Mouse (Mus musculus): ENCODE data around the gene Hif1an. TPM values are rescaled to one million over a fixed set of nuclear protein-coding genes. Genes with fewer than 3 reads are reported as not detected.
A peak's percentile ranks its signal among the peaks of the same experiment; 100 is the strongest.

Hif1an gene
- 24.2 and 24.7 TPM in 2 replicates for polyA plus RNA-seq (2014; fragmentation: Nextera tagmentation; extraction: Ambion mirVana)

DNA sequence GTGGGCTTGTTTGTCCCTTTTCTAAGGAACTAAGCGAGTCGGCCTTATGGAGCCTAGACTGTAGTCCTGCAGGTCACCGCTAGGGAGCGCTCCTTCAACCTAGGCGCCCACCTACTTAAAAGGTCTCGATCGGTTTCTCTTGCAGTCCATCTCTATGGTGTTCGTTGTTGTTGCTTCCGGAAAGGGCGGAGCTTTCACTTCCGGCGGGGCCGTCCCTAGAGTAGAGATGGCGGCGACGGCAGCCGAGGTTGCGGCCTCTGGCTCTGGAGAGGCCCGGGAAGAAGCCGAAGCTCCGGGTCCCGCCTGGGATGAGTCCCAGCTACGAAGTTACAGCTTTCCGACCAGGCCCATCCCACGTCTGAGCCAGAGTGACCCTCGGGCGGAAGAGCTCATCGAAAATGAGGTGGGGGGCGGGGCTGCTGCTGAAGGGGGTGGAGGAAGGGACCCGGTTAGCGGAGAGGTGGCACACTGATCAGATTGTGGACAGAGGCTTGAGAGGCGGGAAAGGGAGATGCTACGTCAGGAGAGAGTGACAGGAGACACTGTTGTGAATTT is at the start of gene Hif1an:
Hif1an (plus strand) TSS at position 199 of the 555 bp plus-strand sequence.
- Histone ChIP-seq H3K4me1 (ENCODE audit: control insufficient read depth, insufficient read depth, low read length) (peaks cover 11% of the 10 kb centered on the region), H3K27me3 (ENCODE audit: control insufficient read depth, insufficient read depth, low read length) (no peaks in the 10 kb centered on the region)
- peak; percentile 98 for ATAC-seq (ENCODE audit: low FRiP score)

DNA sequence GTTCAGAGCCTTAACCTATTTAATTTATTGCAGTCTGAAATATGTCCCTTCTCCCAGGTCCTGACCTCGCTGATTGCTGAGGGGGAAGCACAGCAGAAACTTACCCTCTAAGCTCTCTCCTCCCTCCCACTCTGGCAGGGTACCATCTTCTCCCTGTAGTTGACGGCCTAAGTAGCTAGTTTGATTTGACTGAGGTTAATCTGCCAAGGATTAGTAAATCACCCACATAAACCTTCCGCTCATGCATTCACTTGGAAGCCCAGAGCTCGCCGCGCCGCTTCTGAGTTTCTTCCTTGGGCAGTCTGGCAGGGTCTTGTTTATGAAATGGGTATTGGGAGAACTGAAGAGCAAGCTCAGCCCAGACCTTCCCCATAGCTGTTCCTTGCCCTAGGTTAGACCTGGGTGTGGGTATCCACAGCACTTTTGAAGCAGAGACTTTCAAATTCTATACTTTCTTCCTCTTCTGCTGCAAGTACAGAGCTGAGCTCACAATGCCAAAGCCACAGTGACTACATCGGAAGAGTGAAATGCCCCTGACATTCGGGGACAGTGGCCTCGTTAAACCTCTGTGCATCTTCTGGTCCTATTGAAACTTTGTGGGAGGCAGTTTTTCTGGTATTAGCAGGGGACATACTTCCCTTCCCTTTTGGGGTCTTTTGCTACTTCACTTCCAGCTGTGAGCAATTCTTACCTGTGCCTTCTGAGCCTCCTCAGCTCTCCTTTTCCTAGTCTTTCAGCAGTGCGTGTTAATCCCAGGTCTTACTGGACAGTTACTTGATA is 49.4 kb upstream of the Hif1an start:
- no peaks in the 10 kb centered on the region for H3K9me3 ChIP-seq (ENCODE audit: control insufficient read depth, low read length)
- H3K9ac ChIP-seq (ENCODE audit: low read length) = no peak overlapping the region
- peak; percentile 94 for DNase-seq (ENCODE audit: low spot score, missing footprints)
- H3K27me3 ChIP-seq (ENCODE audit: control insufficient read depth, insufficient read depth, low read length) = peaks cover 92% of the 10 kb centered on the region
- H3K36me3 ChIP-seq (ENCODE audit: control insufficient read depth, insufficient read depth, low read length) = no peaks in the 10 kb centered on the region
- 5% methylated on average over 11 of the region's 11 CpGs for whole genome bisulfite sequencing
- no peak for ATAC-seq (ENCODE audit: low FRiP score)
- peak overlapping the region; percentile 12 for H3K27ac ChIP-seq (ENCODE audit: low read depth, low read length)
- H3K4me1 ChIP-seq (ENCODE audit: control insufficient read depth, insufficient read depth, low read length) = peaks cover 47% of the 10 kb centered on the region
- no peak overlapping the region for H3K4me3 ChIP-seq (ENCODE audit: low read depth, low read length)
- H3K4me2 ChIP-seq = peak overlapping the region; percentile 0; the same call in 1 of the 2 replicates

More for the DNA sequence above, at the start of gene Hif1an:
- Histone ChIP-seq H3K9me3 (ENCODE audit: control insufficient read depth, low read length) (no peaks in the 10 kb centered on the region), H3K36me3 (ENCODE audit: control insufficient read depth, insufficient read depth, low read length) (peaks cover 11% of the 10 kb centered on the region; the same call in 1 of the 2 replicates), H3K9ac (ENCODE audit: low read length) (peak within 1 kb of the TSS; percentile 88), H3K4me2 (peak within 1 kb of the TSS; percentile 84), H3K4me3 (ENCODE audit: low read depth, low read length) (peak within 1 kb of the TSS; percentile 83), H3K27ac (ENCODE audit: low read depth, low read length) (peak within 1 kb of the TSS; percentile 69)
- under 1% methylated on average over 33 of the region's 33 CpGs for WGBS
- peak; percentile 100 for DNase-seq (ENCODE audit: low spot score, missing footprints)

DNA sequence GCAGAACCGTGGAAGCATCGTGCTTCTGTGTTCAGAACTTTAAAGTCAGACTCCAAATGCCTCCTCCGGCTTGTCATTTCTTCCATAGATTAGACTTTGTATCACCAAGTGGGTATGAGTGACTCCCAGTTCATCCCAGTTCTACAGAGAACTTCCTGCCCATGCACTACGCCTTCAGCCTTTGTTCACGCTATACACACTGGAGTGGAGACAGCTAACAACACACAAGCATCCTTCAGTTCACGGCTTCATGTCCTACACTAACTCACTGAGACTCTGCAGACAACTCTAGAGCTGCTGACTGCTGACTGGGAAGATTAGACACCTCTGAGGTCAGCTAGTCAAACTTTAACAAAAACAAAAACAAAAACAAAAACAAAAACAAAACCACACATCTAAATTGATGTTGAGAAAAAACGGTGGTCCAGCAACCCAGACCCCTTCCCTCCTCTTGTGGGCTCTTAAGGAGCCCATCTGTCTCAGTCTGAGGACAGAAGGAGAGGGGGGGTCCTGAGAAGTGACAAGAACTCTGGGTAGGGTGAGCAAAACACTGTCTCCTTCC is 48.6 kb upstream of the Hif1an start:
- Histone ChIP-seq H3K4me2 (peak overlapping the region; percentile 25; the same call in 1 of the 2 replicates), H3K27me3 (ENCODE audit: control insufficient read depth, insufficient read depth, low read length) (peaks cover 92% of the 10 kb centered on the region), H3K4me1 (ENCODE audit: control insufficient read depth, insufficient read depth, low read length) (peaks cover 47% of the 10 kb centered on the region), H3K9me3 (ENCODE audit: control insufficient read depth, low read length) (no peaks in the 10 kb centered on the region), H3K4me3 (ENCODE audit: low read depth, low read length) (no peak overlapping the region), H3K27ac (ENCODE audit: low read depth, low read length) (peak overlapping the region; percentile 12), H3K9ac (ENCODE audit: low read length) (no peak overlapping the region; the same call in 1 of the 2 replicates), H3K36me3 (ENCODE audit: control insufficient read depth, insufficient read depth, low read length) (no peaks in the 10 kb centered on the region)
- 11% methylated on average over 7 of the region's 7 CpGs for WGBS
- no peak; the same call in 1 of the 2 replicates for ATAC-seq (ENCODE audit: low FRiP score)
- peak; percentile 92 for DNase-seq (ENCODE audit: low spot score, missing footprints)

DNA sequence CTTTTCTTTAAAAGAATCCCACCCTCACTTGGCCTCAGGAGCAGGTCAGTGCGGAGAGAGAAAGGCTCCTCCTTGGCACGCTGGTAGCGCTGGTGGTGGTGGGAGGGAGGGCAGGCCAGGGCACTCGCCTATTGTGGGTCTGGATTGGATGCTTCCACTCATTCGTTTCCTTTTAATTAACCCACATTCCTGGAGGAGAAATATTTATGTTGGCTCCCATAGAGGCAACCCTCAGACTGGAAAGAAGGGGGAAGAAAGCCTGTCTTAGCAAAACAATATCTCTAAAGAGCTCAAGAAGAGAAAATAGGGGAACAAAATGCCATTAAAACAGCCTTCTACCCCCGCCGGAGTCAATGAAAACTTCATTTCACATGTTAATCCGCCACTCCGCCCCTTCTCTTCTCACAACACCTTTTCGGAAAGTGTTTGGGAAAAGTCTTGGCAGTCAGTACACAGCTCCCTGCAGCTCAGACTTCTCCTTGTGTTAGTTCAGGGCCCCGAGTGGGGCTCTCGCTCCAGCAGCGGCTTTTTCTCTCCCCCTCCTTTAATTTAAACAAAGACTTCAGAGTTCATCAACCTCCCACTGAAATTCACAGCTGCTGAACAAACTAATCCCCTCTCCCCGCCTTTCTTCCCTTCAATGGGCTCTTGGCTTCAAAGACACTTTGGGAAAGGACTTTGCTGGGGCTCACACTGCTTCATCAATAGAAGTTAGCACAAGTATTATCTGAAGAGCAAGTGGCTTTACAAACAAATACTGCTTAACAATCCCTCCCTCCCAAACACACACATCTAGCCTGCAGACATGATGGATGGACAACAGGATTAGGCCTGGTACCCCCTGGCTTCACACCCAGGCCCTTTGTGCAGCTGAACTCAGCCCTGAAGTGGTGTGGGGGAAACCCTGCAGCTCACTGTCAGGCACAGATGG is 47.9 kb upstream of the Hif1an start:
- peak overlapping the region; percentile 12 for H3K27ac ChIP-seq (ENCODE audit: low read depth, low read length)
- no peak overlapping the region; the same call in 1 of the 2 replicates for H3K9ac ChIP-seq (ENCODE audit: low read length)
- WGBS = 2% methylated on average over 14 of the region's 14 CpGs
- no peak overlapping the region for H3K4me3 ChIP-seq (ENCODE audit: low read depth, low read length)
- no peaks in the 10 kb centered on the region for H3K36me3 ChIP-seq (ENCODE audit: control insufficient read depth, insufficient read depth, low read length)
- H3K9me3 ChIP-seq (ENCODE audit: control insufficient read depth, low read length) = no peaks in the 10 kb centered on the region
- DNase-seq (ENCODE audit: low spot score, missing footprints) (peak; percentile 94), ATAC-seq (ENCODE audit: low FRiP score) (peak; percentile 87)
- H3K27me3 ChIP-seq (ENCODE audit: control insufficient read depth, insufficient read depth, low read length) = peaks cover 91% of the 10 kb centered on the region
- peaks cover 47% of the 10 kb centered on the region for H3K4me1 ChIP-seq (ENCODE audit: control insufficient read depth, insufficient read depth, low read length)
- H3K4me2 ChIP-seq = peak overlapping the region; percentile 25; the same call in 1 of the 2 replicates

DNA sequence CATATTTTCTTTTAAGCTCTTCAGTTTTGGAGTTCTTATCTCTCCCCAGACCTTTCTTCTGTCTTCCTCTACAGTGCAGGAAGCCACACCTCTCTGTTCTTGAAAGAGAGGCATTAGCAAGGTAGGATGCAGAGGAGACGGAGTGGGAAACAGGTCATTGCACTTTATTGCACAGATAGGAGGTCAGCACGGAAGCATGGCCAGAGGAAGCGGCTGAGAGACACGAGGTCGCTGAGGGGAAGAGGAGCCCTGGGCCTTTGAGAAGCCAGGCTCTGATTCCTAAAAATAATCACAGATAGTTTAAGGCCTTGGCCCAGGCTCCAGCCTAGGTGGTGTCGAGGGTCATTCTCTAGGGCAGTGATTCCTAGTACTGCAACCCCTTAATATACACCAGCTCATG is 46.9 kb upstream of the Hif1an start:
- peaks cover 91% of the 10 kb centered on the region for H3K27me3 ChIP-seq (ENCODE audit: control insufficient read depth, insufficient read depth, low read length)
- peaks cover 47% of the 10 kb centered on the region for H3K4me1 ChIP-seq (ENCODE audit: control insufficient read depth, insufficient read depth, low read length)
- peak; percentile 85 for DNase-seq (ENCODE audit: low spot score, missing footprints)
- WGBS = 28% methylated on average over 6 of the region's 6 CpGs
- H3K9ac ChIP-seq (ENCODE audit: low read length) = no peak overlapping the region
- no peaks in the 10 kb centered on the region for H3K9me3 ChIP-seq (ENCODE audit: control insufficient read depth, low read length)
- H3K27ac ChIP-seq (ENCODE audit: low read depth, low read length) = peak overlapping the region; percentile 12; the same call in 1 of the 2 replicates
- ATAC-seq (ENCODE audit: low FRiP score) = no peak
- no peak overlapping the region for H3K4me2 ChIP-seq
- H3K4me3 ChIP-seq (ENCODE audit: low read depth, low read length) = no peak overlapping the region
- H3K36me3 ChIP-seq (ENCODE audit: control insufficient read depth, insufficient read depth, low read length) = no peaks in the 10 kb centered on the region

- H3K9me3 ChIP-seq (ENCODE audit: control insufficient read depth, low read length) = no peaks in the 10 kb centered on the region
- ATAC-seq (ENCODE audit: low FRiP score) (no peak), DNase-seq (ENCODE audit: low spot score, missing footprints) (peak; percentile 88)
- H3K27me3 ChIP-seq (ENCODE audit: control insufficient read depth, insufficient read depth, low read length) = peaks cover 87% of the 10 kb centered on the region
- no peak overlapping the region for H3K4me3 ChIP-seq (ENCODE audit: low read depth, low read length)
- no peak overlapping the region for H3K9ac ChIP-seq (ENCODE audit: low read length)
- no peak overlapping the region for H3K4me2 ChIP-seq
- WGBS = 41% methylated on average over 12 of the region's 12 CpGs
- H3K36me3 ChIP-seq (ENCODE audit: control insufficient read depth, insufficient read depth, low read length) = no peaks in the 10 kb centered on the region
- no peak overlapping the region for H3K27ac ChIP-seq (ENCODE audit: low read depth, low read length)
- H3K4me1 ChIP-seq (ENCODE audit: control insufficient read depth, insufficient read depth, low read length) = peaks cover 29% of the 10 kb centered on the region
These were observed 44.5 kb upstream of the Hif1an start for GRCm38 (mm10) chr19:44517996-44518768.

DNA sequence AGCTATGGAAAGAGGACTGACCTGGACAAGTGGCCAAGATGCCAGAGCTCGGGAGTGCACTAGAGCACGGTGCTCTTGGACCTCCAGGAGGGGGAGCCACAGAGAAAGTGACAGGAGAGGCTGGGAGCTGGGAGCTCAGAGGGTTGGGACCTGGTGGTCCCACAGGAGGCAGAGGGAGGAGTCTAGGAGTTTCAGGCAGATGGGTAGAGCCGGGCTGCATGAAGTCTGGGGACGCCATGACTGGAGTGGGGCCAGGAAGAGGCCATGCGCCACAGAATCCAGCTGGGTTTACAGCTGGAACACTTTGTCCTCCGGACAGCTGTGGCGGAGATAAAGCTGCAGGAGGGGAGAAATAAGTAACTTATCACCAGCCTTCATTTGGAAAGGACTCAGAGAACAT is 43.5 kb upstream of the Hif1an start:
- peak; percentile 87 for DNase-seq (ENCODE audit: low spot score, missing footprints)
- no peak overlapping the region for H3K4me2 ChIP-seq
- H3K9me3 ChIP-seq (ENCODE audit: control insufficient read depth, low read length) = no peaks in the 10 kb centered on the region
- H3K4me3 ChIP-seq (ENCODE audit: low read depth, low read length) = no peak overlapping the region
- H3K36me3 ChIP-seq (ENCODE audit: control insufficient read depth, insufficient read depth, low read length) = no peaks in the 10 kb centered on the region
- peaks cover 19% of the 10 kb centered on the region for H3K4me1 ChIP-seq (ENCODE audit: control insufficient read depth, insufficient read depth, low read length)
- no peak overlapping the region for H3K9ac ChIP-seq (ENCODE audit: low read length)
- 24% methylated on average over 7 of the region's 7 CpGs for WGBS
- H3K27ac ChIP-seq (ENCODE audit: low read depth, low read length) = no peak overlapping the region
- peaks cover 87% of the 10 kb centered on the region for H3K27me3 ChIP-seq (ENCODE audit: control insufficient read depth, insufficient read depth, low read length)
- no peak for ATAC-seq (ENCODE audit: low FRiP score)

Measured in midbrain, embryonic 11.5 days (tissue).